Comparison of ENCODE assay signal across 17 mouse cellular contexts in genomic region chr17:34777680-34778325, GRCm38 (mm10). TPM values are rescaled to one million over a fixed set of nuclear protein-coding genes. Genes with fewer than 3 reads are reported as not detected.
DNase-seq lines count a peak whose midpoint lies in the region; ATAC-seq and TF ChIP-seq lines count a peak whose summit lies in the region.
"Had no signal": no experiment of that assay in that cellular context is flagged by ENCODE, and none has a peak within 500 bp of the region (broad histone marks: within the 10 kb centered on the region; RNA-seq: fewer than 3 reads in every experiment).

No protein-coding gene starts in this region.

- no peaks in the 10 kb centered on the region for H3K27me3 ChIP-seq in forebrain, embryonic 16.5 days (replicated peaks; ENCODE audit: control insufficient read depth, insufficient read depth, low read length)
- H3K27me3 ChIP-seq in forebrain, embryonic 13.5 days, result no peaks in the 10 kb centered on the region
- no peaks in the 10 kb centered on the region for H3K27me3 ChIP-seq in lung, postnatal 0 days (replicated peaks; ENCODE audit: insufficient read depth, low read length)
- no peaks in the 10 kb centered on the region for H3K27me3 ChIP-seq in hindbrain, embryonic 13.5 days
- H3K27me3 ChIP-seq: neural tube, embryonic 13.5 days had no signal

- H3K4me1 ChIP-seq in forebrain, embryonic 16.5 days (replicated peaks; ENCODE audit: control insufficient read depth, insufficient read depth, low read length), result no peaks in the 10 kb centered on the region
- no peaks in the 10 kb centered on the region for H3K4me1 ChIP-seq in forebrain, embryonic 13.5 days
- H3K4me1 ChIP-seq in lung, postnatal 0 days (ENCODE audit: insufficient read depth, low read depth, low read length), result no peaks in the 10 kb centered on the region
- no peaks in the 10 kb centered on the region for H3K4me1 ChIP-seq in hindbrain, embryonic 13.5 days (replicated peaks)
- H3K4me1 ChIP-seq: neural tube, embryonic 13.5 days had no signal

- no peak overlapping the region for H3K4me3 ChIP-seq in forebrain, embryonic 16.5 days (replicated peaks; ENCODE audit: low read length)
- no peak overlapping the region for H3K4me3 ChIP-seq in forebrain, embryonic 13.5 days
- H3K4me3 ChIP-seq in lung, postnatal 0 days (ENCODE audit: low read depth, low read length), result no peak overlapping the region
- no peak overlapping the region for H3K4me3 ChIP-seq in hindbrain, embryonic 13.5 days
- H3K4me3 ChIP-seq: heart, adult 2 months; neural tube, embryonic 13.5 days had no signal

- H3K4me2 ChIP-seq in forebrain, embryonic 16.5 days (ENCODE audit: low read length), result no peak overlapping the region
- no peak overlapping the region for H3K4me2 ChIP-seq in forebrain, embryonic 13.5 days
- H3K4me2 ChIP-seq in lung, postnatal 0 days (replicated peaks; ENCODE audit: low read depth, low read length), result no peak overlapping the region
- H3K4me2 ChIP-seq in hindbrain, embryonic 13.5 days, result no peak overlapping the region
- H3K4me2 ChIP-seq: liver, embryonic 11.5 days; neural tube, embryonic 13.5 days had no signal

- peak; percentile 5 for DNase-seq in lung, postnatal 0 days (ENCODE audit: low spot score)
- no peak for DNase-seq in lung, postnatal 25 days (ENCODE audit: low spot score)
- peak; percentile 74 for DNase-seq in layer of hippocampus, adult 9-11 months
- DNase-seq in right cerebral cortex, postnatal 4 days, result peak; percentile 19
- no peak for DNase-seq in spleen, postnatal 10 days (ENCODE audit: low spot score in 2 of 2)
- DNase-seq: cerebellum, adult 18-20 months; heart, adult 2 months; kidney, adult 11 months; kidney, postnatal 36 days; thymus, postnatal 25 days had no signal

- peak; percentile 54; the same call in 1 of the 2 replicates for ATAC-seq in forebrain, embryonic 16.5 days
- no peak for ATAC-seq in forebrain, embryonic 13.5 days
- no peak for ATAC-seq in lung, postnatal 0 days
- no peak for ATAC-seq in hindbrain, embryonic 13.5 days (ENCODE audit: low FRiP score)
- ATAC-seq: midbrain, embryonic 16.5 days had no signal

- peak overlapping the region; percentile 60 for H3K27ac ChIP-seq in forebrain, embryonic 16.5 days (ENCODE audit: low read length)
- no peak overlapping the region for H3K27ac ChIP-seq in forebrain, embryonic 13.5 days
- no peak overlapping the region for H3K27ac ChIP-seq in lung, postnatal 0 days (ENCODE audit: low read length)
- no peak overlapping the region for H3K27ac ChIP-seq in hindbrain, embryonic 13.5 days
- H3K27ac ChIP-seq: heart, adult 2 months; macrophage; neural tube, embryonic 13.5 days had no signal

- no peak for TF ChIP-seq CTCF in lung, postnatal 0 days (IDR thresholded peaks at IDR 0.05)

- WGBS in forebrain, embryonic 16.5 days, result 70% methylated on average over 9 of the region's 9 CpGs
- 83% methylated on average over 9 of the region's 9 CpGs for WGBS in forebrain, embryonic 13.5 days
- whole genome bisulfite sequencing in lung, postnatal 0 days, result 67% methylated on average over 9 of the region's 9 CpGs
- 74% methylated on average over 9 of the region's 9 CpGs for WGBS in hindbrain, embryonic 13.5 days

- TF ChIP-seq EP300 in lung, postnatal 0 days (IDR thresholded peaks at IDR 0.05), result no peak

- no peaks in the 10 kb centered on the region for H3K36me3 ChIP-seq in forebrain, embryonic 16.5 days (ENCODE audit: control insufficient read depth, insufficient read depth)
- no peaks in the 10 kb centered on the region for H3K36me3 ChIP-seq in forebrain, embryonic 13.5 days (ENCODE audit: poor library complexity, severe bottlenecking)
- H3K36me3 ChIP-seq in lung, postnatal 0 days (ENCODE audit: insufficient read depth, low read length), result no peaks in the 10 kb centered on the region
- no peaks in the 10 kb centered on the region for H3K36me3 ChIP-seq in hindbrain, embryonic 13.5 days
- H3K36me3 ChIP-seq: neural tube, embryonic 13.5 days had no signal

- H3K9me3 ChIP-seq in forebrain, embryonic 16.5 days (ENCODE audit: control insufficient read depth, low read length), result peaks cover 8% of the 10 kb centered on the region
- H3K9me3 ChIP-seq in forebrain, embryonic 13.5 days (replicated peaks), result peaks cover 5% of the 10 kb centered on the region; the same call in 1 of the 2 replicates
- H3K9me3 ChIP-seq in lung, postnatal 0 days (ENCODE audit: low read length), result no peaks in the 10 kb centered on the region
- peaks cover 11% of the 10 kb centered on the region for H3K9me3 ChIP-seq in hindbrain, embryonic 13.5 days

- H3K9ac ChIP-seq in forebrain, embryonic 16.5 days (replicated peaks; ENCODE audit: low read depth, low read length), result no peak overlapping the region
- no peak overlapping the region for H3K9ac ChIP-seq in forebrain, embryonic 13.5 days
- H3K9ac ChIP-seq in lung, postnatal 0 days (replicated peaks; ENCODE audit: low read depth), result no peak overlapping the region
- no peak overlapping the region for H3K9ac ChIP-seq in hindbrain, embryonic 13.5 days
- H3K9ac ChIP-seq: neural tube, embryonic 13.5 days had no signal

RNA-seq across cellular contexts. Expression of gene Cyp21a1, which starts 26.6 kb away (rescaled TPM):
- not detected in 2 replicates for polyA plus RNA-seq in forebrain, embryonic 16.5 days (2015; fragmentation: Nextera tagmentation; extraction: Ambion mirVana)
- not detected in 2 replicates for polyA plus RNA-seq in forebrain, embryonic 13.5 days (2015; fragmentation: Nextera tagmentation; extraction: Ambion mirVana)
- not detected in 2 replicates for polyA plus RNA-seq in lung, postnatal 0 days (2015; fragmentation: Nextera tagmentation; extraction: Ambion mirVana)
- polyA plus RNA-seq in hindbrain, embryonic 13.5 days (2015; fragmentation: Nextera tagmentation; extraction: Ambion mirVana), result not detected in 2 replicates
- polyA plus RNA-seq: liver, embryonic 11.5 days; macrophage; midbrain, embryonic 16.5 days; neural tube, embryonic 13.5 days had no signal

RNA-seq across cellular contexts. Expression of gene C4b, which starts 34.1 kb away (rescaled TPM):
- 0.16 TPM in 1 of 2 replicates, not detected in the other for polyA plus RNA-seq in forebrain, embryonic 16.5 days (2015; fragmentation: Nextera tagmentation; extraction: Ambion mirVana)
- not detected in 2 replicates for polyA plus RNA-seq in forebrain, embryonic 13.5 days (2015; fragmentation: Nextera tagmentation; extraction: Ambion mirVana)
- 5.1 and 6.5 TPM in 2 replicates for polyA plus RNA-seq in lung, postnatal 0 days (2015; fragmentation: Nextera tagmentation; extraction: Ambion mirVana)
- 0.09 TPM in 1 of 2 replicates, not detected in the other for polyA plus RNA-seq in hindbrain, embryonic 13.5 days (2015; fragmentation: Nextera tagmentation; extraction: Ambion mirVana)
- polyA plus RNA-seq: neural tube, embryonic 13.5 days had no signal

RNA-seq across cellular contexts. Expression of gene Stk19, which starts 58.9 kb away (rescaled TPM):
- polyA plus RNA-seq in forebrain, embryonic 16.5 days (2015; fragmentation: Nextera tagmentation; extraction: Ambion mirVana), result 33.4 and 50.4 TPM in 2 replicates
- polyA plus RNA-seq in forebrain, embryonic 13.5 days (2015; fragmentation: Nextera tagmentation; extraction: Ambion mirVana), result 36.6 and 40.0 TPM in 2 replicates
- 34.7 and 37.3 TPM in 2 replicates for polyA plus RNA-seq in lung, postnatal 0 days (2015; fragmentation: Nextera tagmentation; extraction: Ambion mirVana)
- polyA plus RNA-seq in hindbrain, embryonic 13.5 days (2015; fragmentation: Nextera tagmentation; extraction: Ambion mirVana), result 36.5 and 40.5 TPM in 2 replicates

RNA-seq across cellular contexts. Expression of gene Dxo, which starts 59.0 kb away (rescaled TPM):
- 64.8 and 75.6 TPM in 2 replicates for polyA plus RNA-seq in forebrain, embryonic 16.5 days (2015; fragmentation: Nextera tagmentation; extraction: Ambion mirVana)
- 68.6 and 75.7 TPM in 2 replicates for polyA plus RNA-seq in forebrain, embryonic 13.5 days (2015; fragmentation: Nextera tagmentation; extraction: Ambion mirVana)
- polyA plus RNA-seq in lung, postnatal 0 days (2015; fragmentation: Nextera tagmentation; extraction: Ambion mirVana), result 39.8 and 40.9 TPM in 2 replicates
- polyA plus RNA-seq in hindbrain, embryonic 13.5 days (2015; fragmentation: Nextera tagmentation; extraction: Ambion mirVana), result 68.9 and 69.6 TPM in 2 replicates

Comparison
In these comparisons a context has a peak if more than half of its experiments do, and no peak if none do; other contexts are left out.
1. DNase-seq: peak in lung, postnatal 0 days (single experiment), layer of hippocampus, adult 9-11 months (single experiment) and right cerebral cortex, postnatal 4 days (single experiment); none in lung, postnatal 25 days (single experiment) and spleen, postnatal 10 days (0 of 2).